Mouse (Mus musculus): ENCODE results near the gene Sh3d21. TPM values are rescaled to one million over a fixed set of nuclear protein-coding genes. Genes with fewer than 3 reads are reported as not detected.
"Not testable (repeated sequence)": the region's sequence is repeated elsewhere in the genome, so short reads cannot be mapped to it uniquely, and the experiment has no call there.

Sh3d21 gene
- polyA plus RNA-seq (2012; rRNA removed), result 10.1 and 11.8 TPM in 2 replicates

- peak; percentile 58 for DNase-seq (ENCODE audit: low spot score)
These were observed at the start of gene Sh3d21 for GRCm38 (mm10) chr4:126163067-126163659. Sh3d21 (minus strand) TSS chr4:126163491.

- DNase-seq (ENCODE audit: low spot score), result no peak
These were observed 43.8 kb upstream of the Sh3d21 start for GRCm38 (mm10) chr4:126207081-126207480.

- no peak for DNase-seq (ENCODE audit: low spot score)
These were observed 42.1 kb upstream of the Sh3d21 start for GRCm38 (mm10) chr4:126205386-126205785.

GRCm38 (mm10) chr4:126204661-126205230 lies 41.5 kb upstream of the Sh3d21 start:
- no peak for DNase-seq (ENCODE audit: low spot score)

GRCm38 (mm10) chr4:126204016-126204415 lies 40.7 kb upstream of the Sh3d21 start:
- no peak for DNase-seq (ENCODE audit: low spot score)

- DNase-seq (ENCODE audit: low spot score), result no peak
These were observed 40.1 kb upstream of the Sh3d21 start for GRCm38 (mm10) chr4:126203336-126203895.

- peak; percentile 97 for DNase-seq (ENCODE audit: low spot score)
These were observed 39.3 kb upstream of the Sh3d21 start, which contains the start of gene Thrap3 for GRCm38 (mm10) chr4:126202303-126203181. Thrap3 (minus strand) TSS chr4:126202760.

GRCm38 (mm10) chr4:126201514-126202302 lies 38.4 kb upstream of the Sh3d21 start:
- DNase-seq (ENCODE audit: low spot score), result no peak

GRCm38 (mm10) chr4:126200656-126201055 lies 37.4 kb upstream of the Sh3d21 start:
- no peak for DNase-seq (ENCODE audit: low spot score)

- DNase-seq (ENCODE audit: low spot score), result no peak
These were observed 36.7 kb upstream of the Sh3d21 start for GRCm38 (mm10) chr4:126200036-126200435.

- no peak for DNase-seq (ENCODE audit: low spot score)
These were observed 36.3 kb upstream of the Sh3d21 start for GRCm38 (mm10) chr4:126199556-126199955.

GRCm38 (mm10) chr4:126197485-126197884 lies 34.2 kb upstream of the Sh3d21 start:
- no peak for DNase-seq (ENCODE audit: low spot score)

GRCm38 (mm10) chr4:126194916-126195315 lies 31.6 kb upstream of the Sh3d21 start:
- no peak for DNase-seq (ENCODE audit: low spot score)

GRCm38 (mm10) chr4:126194216-126194615 lies 30.9 kb upstream of the Sh3d21 start:
- no peak for DNase-seq (ENCODE audit: low spot score)

- no peak for DNase-seq (ENCODE audit: low spot score)
These were observed 27.3 kb upstream of the Sh3d21 start for GRCm38 (mm10) chr4:126190636-126191035.

- no peak for DNase-seq (ENCODE audit: low spot score)
These were observed 23.8 kb upstream of the Sh3d21 start for GRCm38 (mm10) chr4:126187096-126187495.

GRCm38 (mm10) chr4:126183034-126183433 lies 19.7 kb upstream of the Sh3d21 start:
- DNase-seq (ENCODE audit: low spot score), result no peak

- no peak for DNase-seq (ENCODE audit: low spot score)
These were observed 18.1 kb upstream of the Sh3d21 start for GRCm38 (mm10) chr4:126181170-126181957.

GRCm38 (mm10) chr4:126175980-126176379 lies 12.7 kb upstream of the Sh3d21 start:
- DNase-seq (ENCODE audit: low spot score), result not testable (repeated sequence)

GRCm38 (mm10) chr4:126173800-126174199 lies 10.5 kb upstream of the Sh3d21 start:
- DNase-seq (ENCODE audit: low spot score), result no peak

GRCm38 (mm10) chr4:126170737-126171136 lies 7.4 kb upstream of the Sh3d21 start:
- peak; percentile 15 for DNase-seq (ENCODE audit: low spot score)

All from urinary bladder, adult 2 months (tissue).